Mouse (Mus musculus): ENCODE data around the gene Kif4. TPM values are rescaled to one million over a fixed set of nuclear protein-coding genes. Genes with fewer than 3 reads are reported as not detected.
A peak's percentile ranks its signal among the peaks of the same experiment; 100 is the strongest.

Kif4 gene
- polyA plus RNA-seq, 1 experiment from 2014 or later: 6.5 TPM

GRCm38 (mm10) chrX:100652848-100653247 is 27.3 kb downstream of the Kif4 start:
- no peaks in the 10 kb centered on the region for H3K36me3 ChIP-seq
- no peaks in the 10 kb centered on the region for H3K9me3 ChIP-seq
- no peak overlapping the region for H3K27ac ChIP-seq
- ATAC-seq (ENCODE audit: low FRiP score): no peak
- H3K4me1 ChIP-seq (replicated peaks): no peaks in the 10 kb centered on the region
- no peak overlapping the region for H3K9ac ChIP-seq
- H3K27me3 ChIP-seq: no peaks in the 10 kb centered on the region
- no peak overlapping the region for H3K4me3 ChIP-seq
- no peak overlapping the region for H3K4me2 ChIP-seq

DNA sequence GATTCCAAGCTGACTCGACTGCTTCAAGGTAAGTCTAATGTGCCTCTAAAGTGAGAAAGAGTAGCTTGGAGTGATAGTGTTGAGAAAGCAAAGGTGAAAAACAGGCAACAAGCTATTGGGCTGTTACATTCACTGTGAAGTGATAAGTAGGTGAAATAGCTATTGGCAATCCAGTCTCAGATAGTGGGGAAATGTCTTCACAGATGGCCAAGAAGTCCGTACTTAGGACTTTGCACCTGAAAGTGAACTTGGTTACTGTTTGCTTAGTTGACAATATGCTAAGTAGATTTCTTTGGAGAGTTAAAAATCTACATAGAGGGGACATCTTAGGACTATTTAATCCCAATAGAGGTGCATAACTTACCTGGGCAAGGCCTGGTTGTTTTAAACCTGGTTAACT is 39.3 kb downstream of the Kif4 start:
- no peak for ATAC-seq (ENCODE audit: low FRiP score)
- no peaks in the 10 kb centered on the region for H3K4me1 ChIP-seq (replicated peaks)
- no peaks in the 10 kb centered on the region for H3K36me3 ChIP-seq
- H3K27me3 ChIP-seq: 0 out of 2 replicates have a peak, but pooled peaks cover 2% of the 10 kb centered on the region
- H3K4me3 ChIP-seq: no peak overlapping the region
- no peak overlapping the region for H3K4me2 ChIP-seq
- no peak overlapping the region for H3K9ac ChIP-seq
- no peak overlapping the region for H3K27ac ChIP-seq
- no peaks in the 10 kb centered on the region for H3K9me3 ChIP-seq
- WGBS: 95% methylated on average over 2 of the region's 2 CpGs

GRCm38 (mm10) chrX:100678204-100678603 is 52.7 kb downstream of the Kif4 start:
- Histone ChIP-seq H3K4me2 (no peak overlapping the region), H3K4me1 (replicated peaks) (no peaks in the 10 kb centered on the region), H3K27ac (no peak overlapping the region), H3K36me3 (no peaks in the 10 kb centered on the region), H3K9ac (no peak overlapping the region), H3K27me3 (no peaks in the 10 kb centered on the region), H3K9me3 (no peaks in the 10 kb centered on the region), H3K4me3 (no peak overlapping the region)
- ATAC-seq (ENCODE audit: low FRiP score): no peak
- WGBS: 86% methylated on average over 3 of the region's 3 CpGs

GRCm38 (mm10) chrX:100686527-100686926 is 61.0 kb downstream of the Kif4 start:
- peaks cover 8% of the 10 kb centered on the region; the same call in 1 of the 2 replicates for H3K27me3 ChIP-seq
- WGBS: 78% methylated on average over 3 of the region's 3 CpGs
- no peak overlapping the region for H3K27ac ChIP-seq
- H3K4me1 ChIP-seq (replicated peaks): no peaks in the 10 kb centered on the region
- H3K36me3 ChIP-seq: no peaks in the 10 kb centered on the region
- H3K9me3 ChIP-seq: no peaks in the 10 kb centered on the region
- H3K9ac ChIP-seq: no peak overlapping the region
- no peak overlapping the region for H3K4me3 ChIP-seq
- H3K4me2 ChIP-seq: no peak overlapping the region
- ATAC-seq (ENCODE audit: low FRiP score): no peak

DNA sequence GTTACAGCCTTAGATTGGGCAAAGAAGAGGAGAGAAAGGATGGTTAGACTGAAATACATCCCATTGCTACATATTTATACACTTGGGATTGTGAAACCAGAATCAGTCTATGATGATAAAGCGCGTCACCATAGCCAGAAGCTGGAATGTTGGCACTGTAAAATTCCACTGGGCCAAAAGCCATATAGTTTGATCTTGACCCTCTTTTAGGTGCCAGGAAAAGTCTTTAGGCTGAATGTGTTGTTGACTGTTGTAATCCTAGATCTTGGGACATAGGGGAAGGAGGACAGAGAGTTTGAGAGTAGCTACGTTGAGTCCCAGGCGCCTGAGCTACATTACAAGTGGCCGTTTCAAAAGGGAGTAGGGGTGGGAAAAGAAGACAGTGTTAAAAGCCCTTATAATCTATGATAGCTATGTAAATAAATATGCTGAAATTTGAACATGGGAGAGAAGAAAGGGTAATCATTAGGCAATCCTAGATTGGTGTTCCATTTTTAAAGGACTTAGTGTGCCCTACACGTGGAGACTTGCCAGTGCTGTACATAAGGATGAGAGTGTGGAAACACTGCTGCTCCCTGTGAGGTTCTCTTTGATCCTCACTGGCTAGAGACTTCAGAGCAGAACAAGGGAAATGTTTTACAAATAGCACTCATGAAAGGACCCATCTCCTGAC is 62.0 kb downstream of the Kif4 start:
- Histone ChIP-seq H3K27ac (no peak overlapping the region), H3K4me2 (no peak overlapping the region), H3K9me3 (no peaks in the 10 kb centered on the region), H3K4me1 (replicated peaks) (no peaks in the 10 kb centered on the region), H3K4me3 (no peak overlapping the region), H3K27me3 (peaks cover 8% of the 10 kb centered on the region; the same call in 1 of the 2 replicates), H3K9ac (no peak overlapping the region), H3K36me3 (no peaks in the 10 kb centered on the region)
- whole genome bisulfite sequencing: 85% methylated on average over 6 of the region's 6 CpGs
- ATAC-seq (ENCODE audit: low FRiP score): no peak

DNA sequence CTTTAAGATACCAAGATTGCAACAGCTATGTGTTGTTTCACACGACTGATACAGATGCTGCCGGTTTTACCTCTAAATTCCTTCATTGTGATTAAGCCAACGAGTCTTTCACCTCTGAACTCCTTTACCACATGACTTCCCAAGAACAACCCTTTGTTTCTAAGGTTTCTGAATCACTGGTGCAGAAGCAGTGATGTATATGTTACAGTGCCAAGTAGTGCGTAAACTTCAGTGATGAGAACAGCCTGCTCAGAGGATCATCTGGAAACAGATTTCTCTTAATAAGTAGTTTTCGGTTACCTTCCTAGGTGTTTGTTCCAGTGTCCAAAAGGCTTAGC is 62.5 kb downstream of the Kif4 start:
- Histone ChIP-seq H3K4me2 (no peak overlapping the region), H3K4me1 (replicated peaks) (no peaks in the 10 kb centered on the region), H3K36me3 (no peaks in the 10 kb centered on the region), H3K27ac (no peak overlapping the region), H3K27me3 (peaks cover 8% of the 10 kb centered on the region; the same call in 1 of the 2 replicates), H3K9me3 (no peaks in the 10 kb centered on the region), H3K4me3 (no peak overlapping the region), H3K9ac (no peak overlapping the region)
- WGBS: 71% methylated on average over 5 of the region's 5 CpGs
- ATAC-seq (ENCODE audit: low FRiP score): no peak

GRCm38 (mm10) chrX:100696776-100697175 is 71.2 kb downstream of the Kif4 start:
- 94% methylated on average over 4 of the region's 4 CpGs for WGBS
- Histone ChIP-seq H3K4me2 (no peak overlapping the region), H3K4me1 (replicated peaks) (no peaks in the 10 kb centered on the region), H3K27ac (no peak overlapping the region), H3K9ac (no peak overlapping the region), H3K4me3 (no peak overlapping the region), H3K9me3 (no peaks in the 10 kb centered on the region), H3K27me3 (no peaks in the 10 kb centered on the region), H3K36me3 (no peaks in the 10 kb centered on the region)
- no peak for ATAC-seq (ENCODE audit: low FRiP score)

DNA sequence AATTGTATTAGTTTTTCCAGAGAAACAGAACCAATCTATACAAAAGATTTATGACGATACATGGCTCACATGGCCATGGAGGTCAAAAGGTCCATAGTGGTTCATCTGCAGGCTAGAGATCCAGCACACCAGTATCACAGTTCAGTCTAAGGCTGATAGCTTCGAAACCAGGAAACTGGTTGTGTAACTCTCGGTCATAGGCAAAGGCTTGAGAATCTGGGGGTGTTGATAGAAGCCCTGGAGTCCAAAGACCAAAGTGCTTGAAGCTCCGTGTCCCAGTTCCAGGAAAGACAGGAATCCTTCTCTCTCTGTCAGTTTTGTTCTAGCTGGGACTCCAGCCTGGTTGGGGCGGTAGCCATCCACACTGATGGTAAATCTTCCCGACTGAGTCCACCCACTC is 82.5 kb downstream of the Kif4 start:
- Histone ChIP-seq H3K4me2 (no peak overlapping the region), H3K4me3 (no peak overlapping the region), H3K4me1 (replicated peaks) (no peaks in the 10 kb centered on the region), H3K27me3 (no peaks in the 10 kb centered on the region; the same call in 1 of the 2 replicates), H3K9me3 (no peaks in the 10 kb centered on the region), H3K27ac (no peak overlapping the region), H3K36me3 (no peaks in the 10 kb centered on the region), H3K9ac (no peak overlapping the region)
- no peak for ATAC-seq (ENCODE audit: low FRiP score)
- WGBS: 84% methylated on average over 6 of the region's 6 CpGs

GRCm38 (mm10) chrX:100716173-100716572 is 90.6 kb downstream of the Kif4 start:
- ATAC-seq (ENCODE audit: low FRiP score): no peak
- H3K9ac ChIP-seq: no peak overlapping the region
- H3K4me2 ChIP-seq: no peak overlapping the region
- H3K9me3 ChIP-seq: no peaks in the 10 kb centered on the region
- H3K27me3 ChIP-seq: no peaks in the 10 kb centered on the region
- 94% methylated on average over 6 of the region's 6 CpGs for WGBS
- no peak overlapping the region for H3K27ac ChIP-seq
- H3K4me1 ChIP-seq (replicated peaks): no peaks in the 10 kb centered on the region
- H3K36me3 ChIP-seq: no peaks in the 10 kb centered on the region
- H3K4me3 ChIP-seq: no peak overlapping the region

DNA sequence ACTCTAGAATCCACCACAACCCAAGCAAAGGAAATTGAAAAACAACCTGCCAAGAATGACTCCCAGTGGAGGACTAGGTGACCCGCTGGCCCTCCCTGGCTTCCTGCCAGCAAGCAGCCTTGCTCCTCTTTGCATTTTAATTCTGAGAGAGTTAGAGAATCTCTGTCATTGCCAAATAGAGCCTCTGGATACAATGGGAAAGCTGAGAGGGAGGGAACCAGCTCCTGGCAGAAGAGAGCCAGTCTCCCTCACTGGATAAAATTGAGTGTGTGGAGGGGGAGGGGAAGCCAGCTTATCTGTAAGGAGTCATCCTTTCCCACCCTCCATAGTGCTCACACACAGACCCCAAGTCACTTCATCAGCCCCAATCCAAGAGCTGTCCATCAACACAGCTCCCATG is 103.4 kb downstream of the Kif4 start:
- Histone ChIP-seq H3K4me1 (replicated peaks) (peaks cover 27% of the 10 kb centered on the region), H3K36me3 (no peaks in the 10 kb centered on the region), H3K9me3 (no peaks in the 10 kb centered on the region), H3K27ac (peak overlapping the region; percentile 76), H3K4me2 (no peak overlapping the region), H3K4me3 (no peak overlapping the region), H3K27me3 (0 out of 2 replicates have a peak, but pooled peaks cover 3% of the 10 kb centered on the region), H3K9ac (no peak overlapping the region)
- WGBS: 13% methylated on average over 1 of the region's 1 CpGs
- peak; percentile 73 for ATAC-seq (ENCODE audit: low FRiP score)

- WGBS: 15% methylated on average over 8 of the region's 8 CpGs
- H3K9ac ChIP-seq: peak within 1 kb of the TSS; percentile 65
Measured at GRCm38 (mm10) chrX:100729665-100730188, 104.2 kb downstream of the Kif4 start, which contains the start of gene Gdpd2. Gene Gdpd2 (plus strand): TSS chrX:100729873.

GRCm38 (mm10) chrX:100730266-100730665 is 104.7 kb downstream of the Kif4 start:
- Histone ChIP-seq H3K4me1 (replicated peaks) (peaks cover 27% of the 10 kb centered on the region), H3K4me2 (peak overlapping the region; percentile 48), H3K9me3 (no peaks in the 10 kb centered on the region), H3K27me3 (0 out of 2 replicates have a peak, but pooled peaks cover 7% of the 10 kb centered on the region), H3K9ac (peak overlapping the region; percentile 65), H3K4me3 (peak overlapping the region; percentile 33), H3K27ac (peak overlapping the region; percentile 76), H3K36me3 (no peaks in the 10 kb centered on the region)
- ATAC-seq (ENCODE audit: low FRiP score): peak; percentile 47; the same call in 1 of the 2 replicates
- 28% methylated on average over 8 of the region's 8 CpGs for WGBS

More at GRCm38 (mm10) chrX:100729665-100730188, 104.2 kb downstream of the Kif4 start, which contains the start of gene Gdpd2:
- Histone ChIP-seq H3K4me1 (replicated peaks) (peaks cover 27% of the 10 kb centered on the region), H3K9me3 (no peaks in the 10 kb centered on the region), H3K4me3 (peak within 1 kb of the TSS; percentile 33), H3K36me3 (no peaks in the 10 kb centered on the region), H3K4me2 (peak within 1 kb of the TSS; percentile 48), H3K27me3 (0 out of 2 replicates have a peak, but pooled peaks cover 7% of the 10 kb centered on the region), H3K27ac (peak within 1 kb of the TSS; percentile 76)
- peak; percentile 83 for ATAC-seq (ENCODE audit: low FRiP score)

- WGBS: 80% methylated on average over 7 of the region's 7 CpGs
- 0 out of 2 replicates have a peak, but pooled peaks cover 3% of the 10 kb centered on the region for H3K27me3 ChIP-seq
- no peak for ATAC-seq (ENCODE audit: low FRiP score)
- no peak overlapping the region for H3K9ac ChIP-seq
- H3K4me1 ChIP-seq (replicated peaks): peaks cover 18% of the 10 kb centered on the region
- H3K4me2 ChIP-seq: no peak overlapping the region
- no peak overlapping the region for H3K4me3 ChIP-seq
- H3K27ac ChIP-seq: no peak overlapping the region
- H3K9me3 ChIP-seq: no peaks in the 10 kb centered on the region
- no peaks in the 10 kb centered on the region for H3K36me3 ChIP-seq
Measured at GRCm38 (mm10) chrX:100734359-100734758, 108.8 kb downstream of the Kif4 start.

Data from hindbrain, embryonic 13.5 days (tissue).